Mouse (Mus musculus): ENCODE data around the gene Thap12.

GRCm38 (mm10) chr7:98703365-98703881 is 520 bp downstream of the Thap12 start:
- TF ChIP-seq EP300 (IDR thresholded peaks at IDR 0.05; ENCODE audit: low read length): no peak
- TF ChIP-seq CTCF (conservative IDR thresholded peaks at IDR 0.05 in 1 of 2, IDR thresholded peaks at IDR 0.05 in 1 of 2; ENCODE audit: low read depth in 2 of 2, low read length in 2 of 2): no peak
- TF ChIP-seq ZNF384 (IDR thresholded peaks at IDR 0.05; ENCODE audit: low read depth, low read length): no peak

All from CH12.LX (cell line).